Mouse (Mus musculus) natural killer cell, adult 2 months (primary cell): ENCODE measurements at regions not wholly inside any gene's neighbourhood (a gene's known extent, or its start where the extent isn't known, plus 50 kb on each side); places are given as distances from the start of the nearest gene placed in this dataset.
A peak's percentile ranks its signal among the peaks of the same experiment; 100 is the strongest.
"Not testable (repeated sequence)": the region's sequence is repeated elsewhere in the genome, so short reads cannot be mapped to it uniquely, and the experiment has no call there.

Source experiments
- DNase-seq, 2 experiments: peaks; one replicate each; pipeline ENCODE4 v3.0.0; 2022; ENCODE audit warnings: low spot score in 2 of 2

- DNase-seq, result not testable (repeated sequence)
Measured at GRCm38 (mm10) chr6:133724627-133725026, 128.9 kb downstream of the Kap start.

- peak in 1 of 2 experiments; percentile 2 for DNase-seq
Measured at GRCm38 (mm10) chr6:133706712-133707111, 146.8 kb downstream of the Kap start.

- DNase-seq, result no peak
Measured at GRCm38 (mm10) chr6:133701625-133702024, 151.9 kb downstream of the Kap start.
